Mouse (Mus musculus): ENCODE measurements at regions not wholly inside any gene's neighbourhood (a gene's known extent, or its start where the extent isn't known, plus 50 kb on each side); places are given as distances from the start of the nearest gene placed in this dataset.

DNA sequence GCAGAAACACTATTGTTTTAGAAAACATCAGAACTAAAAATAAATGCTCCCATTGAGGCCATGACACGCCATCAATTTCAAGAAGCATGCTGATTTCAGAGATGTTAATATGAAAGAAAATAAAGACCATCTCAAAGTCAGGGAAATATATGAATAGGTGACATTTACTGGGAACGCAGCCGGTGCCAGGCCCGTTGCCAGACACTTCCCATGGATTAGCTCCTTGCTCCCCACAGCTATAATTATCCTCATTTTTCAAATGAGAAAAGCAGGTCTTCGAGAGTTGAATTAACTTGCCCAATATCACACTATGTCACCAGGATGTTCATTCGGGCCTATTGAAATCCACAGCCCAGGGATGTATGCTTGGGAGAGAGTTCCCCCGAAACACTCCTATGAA lies 165.2 kb upstream of the Rgma start:
- no peak overlapping the region for H3K4me3 ChIP-seq (ENCODE audit: low read depth, low read length)
- no peak overlapping the region for H3K9ac ChIP-seq (ENCODE audit: low read depth, low read length)
- H3K36me3 ChIP-seq (ENCODE audit: control insufficient read depth, insufficient read depth, low read length), result no peaks in the 10 kb centered on the region
- H3K4me1 ChIP-seq (ENCODE audit: control insufficient read depth, insufficient read depth, low read length), result no peaks in the 10 kb centered on the region
- H3K27ac ChIP-seq (ENCODE audit: low read depth, low read length), result no peak overlapping the region
- no peaks in the 10 kb centered on the region for H3K27me3 ChIP-seq (ENCODE audit: control insufficient read depth, insufficient read depth, low read length)
- WGBS (ENCODE audit: insufficient replicate concordance), result 82% methylated on average over 7 of the region's 7 CpGs
- no peak overlapping the region for H3K4me2 ChIP-seq
- no peaks in the 10 kb centered on the region for H3K9me3 ChIP-seq (replicated peaks; ENCODE audit: control insufficient read depth, low read length)
- ATAC-seq (replicated peaks; ENCODE audit: insufficient number of reproducible peaks, low FRiP score, low TSS enrichment), result no peak

DNA sequence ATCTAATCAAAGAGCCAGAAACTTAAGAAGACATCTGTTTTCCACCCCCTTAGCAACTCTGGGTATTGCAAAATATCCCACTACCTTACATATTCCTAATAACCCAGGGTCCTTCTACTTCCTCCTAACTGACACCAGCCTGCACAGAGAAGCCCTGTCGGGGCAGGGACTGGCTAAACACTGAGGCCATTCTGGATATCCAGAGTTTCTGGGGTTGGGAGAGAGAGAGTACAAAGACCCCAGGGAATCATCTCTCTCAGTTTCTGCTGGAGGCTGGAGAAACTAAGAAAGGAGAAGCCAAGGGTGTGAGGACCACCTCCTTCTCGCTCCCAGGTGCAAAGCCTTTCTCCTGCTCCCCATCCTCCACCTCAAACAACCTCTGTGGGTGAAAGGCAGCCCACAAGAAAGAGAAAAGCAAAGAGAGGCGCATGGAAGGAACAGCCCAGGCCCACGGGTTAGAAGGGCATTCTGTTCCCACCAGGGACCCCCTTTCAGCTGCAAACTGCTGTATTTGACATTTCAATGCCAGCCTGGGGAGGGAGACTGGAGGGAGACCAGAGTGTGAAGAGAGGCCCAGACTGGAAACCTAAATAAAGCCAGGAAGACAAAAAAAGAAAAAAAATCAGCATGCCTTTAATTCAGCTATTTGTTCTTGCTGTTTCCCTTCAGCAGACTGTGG lies 152.9 kb upstream of the Rgma start:
- WGBS (ENCODE audit: insufficient replicate concordance), result 24% methylated on average over 4 of the region's 4 CpGs
- no peak for ATAC-seq (replicated peaks; ENCODE audit: insufficient number of reproducible peaks, low FRiP score, low TSS enrichment)
- H3K4me1 ChIP-seq (ENCODE audit: control insufficient read depth, insufficient read depth, low read length), result no peaks in the 10 kb centered on the region
- no peak overlapping the region for H3K9ac ChIP-seq (ENCODE audit: low read depth, low read length)
- no peak overlapping the region for H3K27ac ChIP-seq (ENCODE audit: low read depth, low read length)
- H3K4me3 ChIP-seq (ENCODE audit: low read depth, low read length), result no peak overlapping the region
- no peaks in the 10 kb centered on the region for H3K36me3 ChIP-seq (ENCODE audit: control insufficient read depth, insufficient read depth, low read length)
- no peaks in the 10 kb centered on the region for H3K9me3 ChIP-seq (replicated peaks; ENCODE audit: control insufficient read depth, low read length)
- no peak overlapping the region for H3K4me2 ChIP-seq
- H3K27me3 ChIP-seq (ENCODE audit: control insufficient read depth, insufficient read depth, low read length), result no peaks in the 10 kb centered on the region; the same call in 1 of the 2 replicates

- Histone ChIP-seq H3K9me3 (replicated peaks; ENCODE audit: control insufficient read depth, low read length) (no peaks in the 10 kb centered on the region), H3K4me2 (no peak overlapping the region), H3K27me3 (ENCODE audit: control insufficient read depth, insufficient read depth, low read length) (no peaks in the 10 kb centered on the region; the same call in 1 of the 2 replicates), H3K27ac (ENCODE audit: low read depth, low read length) (no peak overlapping the region), H3K36me3 (ENCODE audit: control insufficient read depth, insufficient read depth, low read length) (no peaks in the 10 kb centered on the region), H3K4me3 (ENCODE audit: low read depth, low read length) (no peak overlapping the region), H3K9ac (ENCODE audit: low read depth, low read length) (no peak overlapping the region), H3K4me1 (ENCODE audit: control insufficient read depth, insufficient read depth, low read length) (no peaks in the 10 kb centered on the region)
- 56% methylated on average over 2 of the region's 2 CpGs for WGBS (ENCODE audit: insufficient replicate concordance)
- no peak for ATAC-seq (replicated peaks; ENCODE audit: insufficient number of reproducible peaks, low FRiP score, low TSS enrichment)
Observed at GRCm38 (mm10) chr7:73222929-73223512, 152.3 kb upstream of the Rgma start.

- H3K4me3 ChIP-seq (ENCODE audit: low read depth, low read length), result no peak overlapping the region
- WGBS (ENCODE audit: insufficient replicate concordance), result 80% methylated on average over 8 of the region's 8 CpGs
- no peak overlapping the region for H3K4me2 ChIP-seq
- H3K4me1 ChIP-seq (ENCODE audit: control insufficient read depth, insufficient read depth, low read length), result no peaks in the 10 kb centered on the region
- H3K36me3 ChIP-seq (ENCODE audit: control insufficient read depth, insufficient read depth, low read length), result no peaks in the 10 kb centered on the region
- ATAC-seq (replicated peaks; ENCODE audit: insufficient number of reproducible peaks, low FRiP score, low TSS enrichment), result no peak
- H3K9me3 ChIP-seq (replicated peaks; ENCODE audit: control insufficient read depth, low read length), result no peaks in the 10 kb centered on the region
- H3K27ac ChIP-seq (ENCODE audit: low read depth, low read length), result no peak overlapping the region
- no peaks in the 10 kb centered on the region; the same call in 1 of the 2 replicates for H3K27me3 ChIP-seq (ENCODE audit: control insufficient read depth, insufficient read depth, low read length)
- no peak overlapping the region for H3K9ac ChIP-seq (ENCODE audit: low read depth, low read length)
Observed at GRCm38 (mm10) chr7:73233539-73234158, 141.7 kb upstream of the Rgma start.

- no peak overlapping the region for H3K4me3 ChIP-seq (ENCODE audit: low read depth, low read length)
- WGBS (ENCODE audit: insufficient replicate concordance), result 27% methylated on average over 4 of the region's 4 CpGs
- no peaks in the 10 kb centered on the region; the same call in 1 of the 2 replicates for H3K27me3 ChIP-seq (ENCODE audit: control insufficient read depth, insufficient read depth, low read length)
- no peak overlapping the region for H3K9ac ChIP-seq (ENCODE audit: low read depth, low read length)
- H3K9me3 ChIP-seq (replicated peaks; ENCODE audit: control insufficient read depth, low read length), result no peaks in the 10 kb centered on the region
- no peaks in the 10 kb centered on the region for H3K4me1 ChIP-seq (ENCODE audit: control insufficient read depth, insufficient read depth, low read length)
- H3K36me3 ChIP-seq (ENCODE audit: control insufficient read depth, insufficient read depth, low read length), result no peaks in the 10 kb centered on the region
- H3K27ac ChIP-seq (ENCODE audit: low read depth, low read length), result no peak overlapping the region
- no peak for ATAC-seq (replicated peaks; ENCODE audit: insufficient number of reproducible peaks, low FRiP score, low TSS enrichment)
- no peak overlapping the region for H3K4me2 ChIP-seq
Observed at GRCm38 (mm10) chr7:73238486-73238885, 136.8 kb upstream of the Rgma start.

- H3K4me3 ChIP-seq (ENCODE audit: low read depth, low read length), result no peak overlapping the region
- H3K4me2 ChIP-seq, result no peak overlapping the region
- no peak overlapping the region for H3K27ac ChIP-seq (ENCODE audit: low read depth, low read length)
- no peaks in the 10 kb centered on the region for H3K4me1 ChIP-seq (ENCODE audit: control insufficient read depth, insufficient read depth, low read length)
- H3K27me3 ChIP-seq (ENCODE audit: control insufficient read depth, insufficient read depth, low read length), result no peaks in the 10 kb centered on the region
- no peaks in the 10 kb centered on the region for H3K36me3 ChIP-seq (ENCODE audit: control insufficient read depth, insufficient read depth, low read length)
- no peaks in the 10 kb centered on the region for H3K9me3 ChIP-seq (replicated peaks; ENCODE audit: control insufficient read depth, low read length)
- H3K9ac ChIP-seq (ENCODE audit: low read depth, low read length), result no peak overlapping the region
- no peak for ATAC-seq (replicated peaks; ENCODE audit: insufficient number of reproducible peaks, low FRiP score, low TSS enrichment)
- WGBS (ENCODE audit: insufficient replicate concordance), result 47% methylated on average over 9 of the region's 9 CpGs
Observed at GRCm38 (mm10) chr7:73243591-73244355, 131.5 kb upstream of the Rgma start.

- Histone ChIP-seq H3K4me1 (ENCODE audit: control insufficient read depth, insufficient read depth, low read length) (no peaks in the 10 kb centered on the region), H3K4me3 (ENCODE audit: low read depth, low read length) (no peak overlapping the region), H3K9ac (ENCODE audit: low read depth, low read length) (no peak overlapping the region), H3K36me3 (ENCODE audit: control insufficient read depth, insufficient read depth, low read length) (no peaks in the 10 kb centered on the region), H3K27me3 (ENCODE audit: control insufficient read depth, insufficient read depth, low read length) (no peaks in the 10 kb centered on the region), H3K9me3 (replicated peaks; ENCODE audit: control insufficient read depth, low read length) (no peaks in the 10 kb centered on the region), H3K27ac (ENCODE audit: low read depth, low read length) (no peak overlapping the region), H3K4me2 (no peak overlapping the region)
- no peak for ATAC-seq (replicated peaks; ENCODE audit: insufficient number of reproducible peaks, low FRiP score, low TSS enrichment)
- WGBS (ENCODE audit: insufficient replicate concordance), result 73% methylated on average over 2 of the region's 2 CpGs
Observed at GRCm38 (mm10) chr7:73245431-73245830, 129.9 kb upstream of the Rgma start.

DNA sequence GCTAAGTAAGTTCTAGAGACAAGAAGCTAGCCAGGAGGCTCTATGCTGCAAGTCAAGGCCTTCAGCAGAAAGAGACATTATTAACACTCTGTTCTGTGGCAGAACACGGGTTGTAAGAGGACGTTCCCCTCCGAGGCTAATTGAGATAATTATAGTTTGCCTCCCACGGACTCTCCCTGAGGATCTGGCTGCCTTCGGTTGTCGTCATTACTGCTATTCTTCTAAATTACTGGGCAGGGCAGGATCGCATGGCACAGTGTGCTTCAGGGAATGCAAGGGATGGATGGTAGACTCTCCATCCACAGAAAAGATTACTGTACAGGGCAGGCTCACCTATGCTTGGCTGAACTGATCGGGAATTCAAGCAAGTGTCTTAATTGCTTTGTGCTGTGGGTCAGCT lies 124.7 kb upstream of the Rgma start:
- no peak overlapping the region for H3K4me2 ChIP-seq
- ATAC-seq (replicated peaks; ENCODE audit: insufficient number of reproducible peaks, low FRiP score, low TSS enrichment), result no peak; the same call in 1 of the 2 replicates
- no peaks in the 10 kb centered on the region for H3K27me3 ChIP-seq (ENCODE audit: control insufficient read depth, insufficient read depth, low read length)
- no peak overlapping the region for H3K27ac ChIP-seq (ENCODE audit: low read depth, low read length)
- no peaks in the 10 kb centered on the region for H3K9me3 ChIP-seq (replicated peaks; ENCODE audit: control insufficient read depth, low read length)
- H3K9ac ChIP-seq (ENCODE audit: low read depth, low read length), result no peak overlapping the region
- no peaks in the 10 kb centered on the region for H3K4me1 ChIP-seq (ENCODE audit: control insufficient read depth, insufficient read depth, low read length)
- WGBS (ENCODE audit: insufficient replicate concordance), result 67% methylated on average over 8 of the region's 8 CpGs
- H3K36me3 ChIP-seq (ENCODE audit: control insufficient read depth, insufficient read depth, low read length), result no peaks in the 10 kb centered on the region
- no peak overlapping the region for H3K4me3 ChIP-seq (ENCODE audit: low read depth, low read length)
